Mouse (Mus musculus): Measurements from ENCODE around the gene Xirp2.

GRCm38 (mm10) chr2:67447206-67447605, 1.4 kb downstream of the Xirp2 start:
- no peak for TF ChIP-seq CTCF (IDR thresholded peaks at IDR 0.05; ENCODE audit: control insufficient read depth, insufficient read depth, insufficient read length)
- TF ChIP-seq MAX (IDR thresholded peaks at IDR 0.05), result no peak
- TF ChIP-seq USF1 (IDR thresholded peaks at IDR 0.05; ENCODE audit: low read depth), result no peak
